Mouse (Mus musculus) midbrain, postnatal 0 days (tissue): Measurements from ENCODE around the gene Gimap8. TPM values are rescaled to one million over a fixed set of nuclear protein-coding genes. Genes with fewer than 3 reads are reported as not detected.
"Not testable (repeated sequence)": the region's sequence is repeated elsewhere in the genome, so short reads cannot be mapped to it uniquely, and the experiment has no call there.

Source experiments
- ATAC-seq: fragments of 200-750 bp; cut with Nextera tagmentation; 2 replicates; pipeline ENCODE4 v1.8.0; 2017; ENCODE audit warnings: moderate number of reproducible peaks, mild to moderate bottlenecking, moderate TSS enrichment, moderate library complexity; ENCODE audit not compliant: low FRiP score
- DNase-seq: peaks from one replicate; pipeline ENCODE4 v3.0.0-alpha.2; 2015; ENCODE audit warnings: low spot score
- H3K27ac ChIP-seq: fragments of 300-500 bp; sonication (generic); 2 replicates; pipeline ENCODE4 v1.5.1; 2014; ENCODE audit warnings: low read depth, mild to moderate bottlenecking, low read length, mixed read lengths
- H3K27me3 ChIP-seq: fragments of 300-500 bp; sonication (generic); 2 replicates; pipeline ENCODE4 v1.6.1; 2014; ENCODE audit warnings: low read length, control low read depth, mixed read lengths; ENCODE audit not compliant: insufficient read depth
- H3K36me3 ChIP-seq: fragments of 300-500 bp; sonication (generic); 2 replicates; pipeline ENCODE4 v1.6.1; 2014; ENCODE audit warnings: low read length, control low read depth, mixed read lengths; ENCODE audit not compliant: insufficient read depth
- H3K4me1 ChIP-seq: fragments of 300-500 bp; sonication (generic); 2 replicates; pipeline ENCODE4 v1.6.1; 2014; ENCODE audit warnings: mild to moderate bottlenecking, control low read depth, antibody characterized with exemption, low read length, mixed read lengths; ENCODE audit not compliant: insufficient read depth
- H3K4me2 ChIP-seq: fragments of 300-500 bp; sonication (generic); 2 replicates; pipeline ENCODE4 v1.6.1; 2014; ENCODE audit warnings: low read depth, mild to moderate bottlenecking, low read length, mixed read lengths; ENCODE audit not compliant: poor library complexity, severe bottlenecking
- H3K4me3 ChIP-seq: fragments of 300-500 bp; sonication (generic); 2 replicates; pipeline ENCODE4 v1.5.1; 2014; ENCODE audit warnings: low read depth, mild to moderate bottlenecking, low read length, moderate library complexity
- H3K9ac ChIP-seq: fragments of 300-500 bp; sonication (generic); replicated peaks from 2 replicates; pipeline ENCODE4 v1.6.1; 2014; ENCODE audit warnings: mild to moderate bottlenecking, low read length, moderate library complexity, mixed read lengths; ENCODE audit not compliant: poor library complexity, severe bottlenecking
- H3K9me3 ChIP-seq: fragments of 300-500 bp; sonication (generic); 2 replicates; pipeline ENCODE4 v1.6.1; 2016; ENCODE audit warnings: low read length, control low read depth
- CTCF ChIP-seq: IDR thresholded peaks from 2 replicates; pipeline ENCODE4 v1.5.1; 2016; ENCODE audit warnings: antibody characterized with exemption, mild to moderate bottlenecking
- WGBS: fragments of 180-500 bp; shearing (Covaris S2); extraction: QIAGEN DNeasy Blood & Tissue Kit; methylation state at CpG from one replicate; pipeline ENCODE4 v1.1.7; 2014; 5-methylcytosine and 5-hydroxymethylcytosine counted together
- polyA plus RNA-seq: library from polyadenylated mRNA; unstranded; fragments of >200 nt; fragmentation: Nextera tagmentation; extraction: Ambion mirVana; gene quantifications from 2 replicates; pipeline ENCODE4 v1.2.1, GENCODE M21; 2015
- total RNA-seq: library from RNA; depleted of rRNA; stranded (reverse); fragments of >200 nt; gene quantifications from 2 replicates; pipeline ENCODE4 v1.2.3, GENCODE M21; 2014

Gene Gimap8
- total and polyA plus RNA-seq, 2 experiments from 2014 or later, result 0.53 to 0.60 TPM

GRCm38 (mm10) chr6:48680421-48680820, 33.4 kb downstream of the Gimap8 start:
- Histone ChIP-seq H3K4me3 (no peak overlapping the region), H3K27ac (no peak overlapping the region), H3K4me2 (no peak overlapping the region), H3K4me1 (no peaks in the 10 kb centered on the region), H3K36me3 (no peaks in the 10 kb centered on the region), H3K9me3 (no peaks in the 10 kb centered on the region), H3K27me3 (no peaks in the 10 kb centered on the region), H3K9ac (no peak overlapping the region)
- TF ChIP-seq CTCF, result no peak
- ATAC-seq (no peak), DNase-seq (no peak)
- 83% methylated on average over 5 of the region's 5 CpGs for WGBS

DNA sequence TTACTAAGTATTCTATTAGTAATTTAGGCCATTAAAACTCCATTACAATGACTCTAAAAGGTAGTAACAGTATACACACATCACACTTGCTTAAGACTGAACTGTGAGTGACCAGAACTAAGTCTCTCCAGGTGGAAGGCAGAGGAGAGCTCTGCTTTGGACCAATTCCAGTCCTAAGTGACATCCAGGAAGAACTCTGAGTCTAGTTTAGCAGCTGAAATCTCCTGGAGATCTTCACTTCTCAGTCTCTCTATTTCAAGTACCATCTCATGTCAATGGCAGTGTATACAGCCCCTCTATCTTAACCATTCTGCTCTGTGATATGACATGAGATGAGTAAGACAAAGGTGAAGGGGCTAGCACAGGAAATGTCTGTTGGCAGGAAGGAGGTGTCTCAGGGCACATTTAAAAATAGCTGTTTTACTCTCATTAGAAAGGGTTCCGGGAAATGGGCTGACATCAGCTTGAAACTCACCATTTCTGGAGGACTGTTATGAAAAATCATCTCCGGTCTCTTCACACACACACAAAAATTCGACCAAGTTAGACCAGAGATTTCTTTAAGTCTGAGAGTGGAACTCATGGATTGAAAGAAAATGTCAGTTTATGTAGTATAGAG, 34.5 kb downstream of the Gimap8 start:
- no peaks in the 10 kb centered on the region for H3K9me3 ChIP-seq
- no peaks in the 10 kb centered on the region for H3K4me1 ChIP-seq
- no peak overlapping the region for H3K4me2 ChIP-seq
- H3K9ac ChIP-seq, result no peak overlapping the region
- no peaks in the 10 kb centered on the region for H3K27me3 ChIP-seq
- TF ChIP-seq CTCF, result no peak
- H3K27ac ChIP-seq, result no peak overlapping the region
- no peak for DNase-seq
- H3K36me3 ChIP-seq, result no peaks in the 10 kb centered on the region
- WGBS, result 81% methylated on average over 3 of the region's 3 CpGs
- no peak overlapping the region for H3K4me3 ChIP-seq
- ATAC-seq, result no peak

DNA sequence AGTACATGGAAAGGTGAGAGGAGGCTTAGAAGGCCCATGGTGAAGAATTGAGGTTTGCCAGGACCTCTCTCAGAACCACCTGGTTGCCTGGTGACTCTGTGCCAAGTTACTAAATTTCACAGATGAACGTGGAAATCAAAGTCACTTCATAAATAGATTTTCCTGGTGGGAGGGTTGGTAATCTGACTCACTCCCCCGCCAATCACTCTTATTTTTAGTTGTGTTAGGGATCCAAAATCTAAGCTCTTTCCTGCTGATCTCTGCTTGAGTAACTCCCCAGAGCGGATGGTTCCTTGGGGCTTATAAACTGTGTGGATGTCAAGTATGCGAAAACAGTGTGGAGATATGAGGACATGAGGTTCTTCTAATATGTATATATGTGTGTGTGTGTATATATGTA, 35.2 kb downstream of the Gimap8 start:
- WGBS, result 66% methylated on average over 4 of the region's 4 CpGs
- DNase-seq (no peak), ATAC-seq (no peak)
- Histone ChIP-seq H3K4me1 (no peaks in the 10 kb centered on the region), H3K36me3 (no peaks in the 10 kb centered on the region), H3K9ac (no peak overlapping the region), H3K4me3 (no peak overlapping the region), H3K4me2 (no peak overlapping the region), H3K27me3 (no peaks in the 10 kb centered on the region), H3K27ac (no peak overlapping the region), H3K9me3 (no peaks in the 10 kb centered on the region)
- no peak for TF ChIP-seq CTCF

DNA sequence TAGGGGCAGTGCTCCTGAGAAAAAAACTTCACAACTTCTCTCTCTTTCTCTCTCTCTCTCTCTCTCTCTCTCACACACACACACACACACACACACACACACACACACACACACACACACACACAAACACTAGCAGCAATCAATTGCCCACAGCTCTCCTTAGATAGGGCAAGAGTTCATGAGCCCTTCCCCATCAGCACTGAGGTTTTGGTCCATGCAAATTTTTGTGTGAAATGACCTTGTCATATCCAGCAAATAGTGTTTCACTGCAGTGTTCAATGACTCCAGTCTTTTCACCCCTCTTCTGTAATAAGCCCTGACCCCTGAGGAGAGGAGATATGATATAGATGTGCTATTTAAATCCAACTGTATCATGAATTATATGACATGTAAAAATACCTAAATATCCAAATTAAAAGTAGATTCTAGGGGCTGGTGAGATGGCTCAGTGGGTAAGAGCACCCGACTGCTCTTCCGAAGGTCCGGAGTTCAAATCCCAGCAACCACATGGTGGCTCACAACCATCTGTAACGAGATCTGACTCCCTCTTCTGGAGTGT, 36.3 kb downstream of the Gimap8 start:
- H3K4me3 ChIP-seq, H3K27ac ChIP-seq, H3K4me1 ChIP-seq, H3K36me3 ChIP-seq, H3K27me3 ChIP-seq, H3K9ac ChIP-seq, H3K4me2 ChIP-seq, ATAC-seq, H3K9me3 ChIP-seq, DNase-seq: not testable (repeated sequence)
- WGBS, result 97% methylated on average over 3 of the region's 4 CpGs

DNA sequence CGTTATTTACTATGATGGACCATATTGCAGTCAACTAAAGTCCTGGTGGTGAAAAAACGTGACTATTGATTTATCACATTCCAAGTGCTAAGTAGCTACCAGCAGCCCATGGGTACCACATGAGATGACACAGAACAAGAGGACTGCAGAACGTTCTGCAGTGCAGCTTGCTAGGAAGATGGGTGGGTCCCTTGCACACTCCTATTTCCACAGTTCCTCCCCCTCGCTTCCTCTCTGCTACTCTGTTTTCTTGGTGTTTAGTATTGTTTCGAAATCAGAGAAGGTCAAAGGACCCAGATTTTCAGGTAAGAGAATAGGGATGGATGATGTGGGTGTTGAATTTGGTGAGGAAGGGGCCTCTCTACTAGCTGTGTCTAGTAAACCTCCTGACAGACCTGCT, 37.3 kb downstream of the Gimap8 start, which contains the start of gene Gimap4:
Gene Gimap4, plus strand, starts transcription at position 231 of the 400 bp plus-strand sequence.
- no peaks in the 10 kb centered on the region for H3K9me3 ChIP-seq
- TF ChIP-seq CTCF, result no peak

GRCm38 (mm10) chr6:48684806-48685205, 37.8 kb downstream of the Gimap8 start:
- no peak for DNase-seq
- no peaks in the 10 kb centered on the region for H3K27me3 ChIP-seq
- no peak overlapping the region for H3K9ac ChIP-seq
- H3K36me3 ChIP-seq, result no peaks in the 10 kb centered on the region
- no peak overlapping the region for H3K4me3 ChIP-seq
- 54% methylated on average over 4 of the region's 4 CpGs for WGBS
- no peak overlapping the region for H3K4me2 ChIP-seq
- H3K27ac ChIP-seq, result no peak overlapping the region
- no peak for TF ChIP-seq CTCF
- H3K4me1 ChIP-seq, result no peaks in the 10 kb centered on the region
- H3K9me3 ChIP-seq, result no peaks in the 10 kb centered on the region
- ATAC-seq, result no peak

More for the DNA sequence above, 37.3 kb downstream of the Gimap8 start, which contains the start of gene Gimap4:
- Histone ChIP-seq H3K4me3 (no peak within 1 kb of the TSS), H3K4me1 (no peaks in the 10 kb centered on the region), H3K4me2 (no peak within 1 kb of the TSS), H3K9ac (no peak within 1 kb of the TSS), H3K27ac (no peak within 1 kb of the TSS), H3K27me3 (no peaks in the 10 kb centered on the region), H3K36me3 (no peaks in the 10 kb centered on the region)
- WGBS, result 74% methylated on average over 5 of the region's 5 CpGs
- DNase-seq (no peak), ATAC-seq (no peak)
